Mouse (Mus musculus) erythroblast, embryonic 14.5 days (primary cell): ENCODE measurements around the gene Kif6.

ENCODE experiments used
- GATA1 ChIP-seq: IDR thresholded peaks from 2 replicates; pipeline ENCODE4 v1.6.1; 2012; ENCODE audit warnings: low read length, inconsistent platforms, mixed read lengths
- TAL1 ChIP-seq: IDR thresholded peaks from 3 replicates; pipeline ENCODE4 v1.6.1; 2012; ENCODE audit warnings: low read length, inconsistent platforms, mixed read lengths

DNA sequence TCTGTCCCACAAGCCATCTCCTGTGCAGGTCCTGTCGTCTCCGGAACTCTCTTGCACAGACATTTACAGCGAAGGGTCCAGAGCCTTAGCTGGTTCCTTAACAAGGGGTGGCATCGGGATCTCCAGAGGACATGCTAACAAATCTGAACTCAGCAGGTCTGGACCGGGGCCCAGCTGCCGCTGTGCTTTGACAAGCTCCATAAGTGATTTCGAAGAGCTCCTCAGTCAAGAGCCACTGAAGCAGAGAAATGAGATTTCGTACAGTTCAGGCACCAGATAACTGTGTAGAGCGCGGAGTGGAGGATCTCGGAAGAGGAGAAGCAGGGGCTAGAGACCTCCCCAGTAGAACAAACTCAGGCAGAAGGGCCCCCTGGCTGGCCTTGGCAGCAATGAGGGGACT lies 270.1 kb downstream of the Kif6 start:
- TF ChIP-seq TAL1 (no peak), GATA1 (no peak)
